Comparison of ENCODE assay signal across 8 mouse cellular contexts in the genomic region with DNA sequence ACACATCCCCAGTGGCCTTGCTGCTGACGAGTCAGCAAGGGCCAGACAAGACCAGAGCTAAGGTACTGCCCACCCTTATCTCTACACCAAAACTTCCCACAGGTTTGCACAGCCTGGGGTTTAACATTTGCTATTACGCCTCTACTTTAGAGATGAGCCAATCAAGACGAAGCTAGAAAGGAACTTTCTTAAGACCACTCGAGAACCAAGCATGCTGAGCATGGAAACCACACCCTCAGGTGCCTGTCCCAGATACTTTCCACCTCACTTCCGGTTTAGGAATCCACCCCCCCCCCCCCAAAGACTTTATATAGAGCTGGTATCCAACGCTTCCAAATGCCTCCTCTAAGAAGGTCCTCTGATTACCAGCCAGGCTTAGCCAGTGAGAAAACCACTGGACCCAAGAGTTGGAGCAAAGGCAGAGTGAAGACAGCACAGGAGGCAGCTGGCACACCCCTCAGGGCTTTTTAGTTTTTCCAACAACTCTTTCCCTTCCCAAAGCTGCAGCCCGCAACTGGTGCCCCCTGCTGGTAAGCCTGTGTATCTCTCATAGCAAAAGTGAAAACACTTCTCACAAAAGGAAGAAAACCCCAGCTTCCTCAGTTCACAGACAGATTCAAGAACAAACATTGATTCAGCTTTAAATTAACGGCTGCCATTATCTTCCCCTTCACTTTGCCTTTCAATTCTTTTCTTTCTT. TPM values are rescaled to one million over a fixed set of nuclear protein-coding genes. Genes with fewer than 3 reads are reported as not detected.
A peak's percentile ranks its signal among the peaks of the same experiment; 100 is the strongest.
DNase-seq lines count a peak whose midpoint lies in the region; ATAC-seq and TF ChIP-seq lines count a peak whose summit lies in the region.

No protein-coding gene starts in this region.

- H3K4me3 ChIP-seq in cortical plate, adult 2 months (ENCODE audit: insufficient read depth, low read length): no peak overlapping the region

- no peaks in the 10 kb centered on the region for H3K27me3 ChIP-seq in Patski

- peak; percentile 67 for TF ChIP-seq CTCF in Patski (IDR thresholded peaks at IDR 0.05)
- TF ChIP-seq CTCF in cortical plate, adult 2 months (IDR thresholded peaks at IDR 0.05; ENCODE audit: extremely low read depth, insufficient read depth, low read length): peak; percentile 58

- intact Hi-C loops in heart, postnatal 10 days (cut with DNase I): loop anchor here (1.0 kb wide), 1 partner anchor 105 kb away; no protein-coding TSS in a partner anchor

- peak; percentile 80 for ATAC-seq in Patski
- peak; percentile 17; the same call in 1 of the 2 replicates for ATAC-seq in neutrophil, adult 5-6 weeks (ENCODE audit: extremely low read depth, insufficient number of reproducible peaks, low FRiP score, poor library complexity, severe bottlenecking)

- H3K27ac ChIP-seq in cortical plate, adult 2 months (ENCODE audit: insufficient read depth, low read length): no peak overlapping the region

- TF ChIP-seq POLR2A in cortical plate, adult 2 months (IDR thresholded peaks at IDR 0.05; ENCODE audit: extremely low read depth, insufficient read depth, low read length): no peak

- DNase-seq in heart, postnatal 10 days: peak; percentile 74 to 88
- no peak for DNase-seq in heart, adult 11 months
- DNase-seq in 416B (ENCODE audit: low read depth) (peak; percentile 63), Patski (ENCODE audit: low read depth, low spot score) (no peak)
- peak; percentile 76 for DNase-seq in kidney, postnatal 10 days
- peak; percentile 70 for DNase-seq in urinary bladder, postnatal 25 days (ENCODE audit: low spot score)

- in situ Hi-C loops in Patski (cut with MboI; ENCODE audit: low pct_unique_long_range_greater_than_20kb): loop anchor here (10.0 kb wide), 1 partner anchor 113 kb away; no protein-coding TSS in a partner anchor

- POLR2A ChIA-PET in Patski (lab: Charles Lee): no interaction called here

- H3K4me1 ChIP-seq in cortical plate, adult 2 months (ENCODE audit: control insufficient read depth, insufficient read depth, low read length): peaks cover 2% of the 10 kb centered on the region; the same call in 1 of the 2 replicates

- CTCF ChIA-PET in Patski (lab: Charles Lee): interaction anchor here (0.7 to 1.3 kb wide), 3 partner anchors 9 to 105 kb away, joined by 3 to 4 read pairs (median 3); no protein-coding TSS in a partner anchor

RNA-seq across cellular contexts. Expression of gene Klhl3, which starts 4.1 kb away (rescaled TPM):
- 1 to 10 TPM; 4.3 to 4.8 TPM for total RNA-seq in heart, postnatal 10 days (2021)
- polyA plus RNA-seq in Patski (2021): 0.35 TPM
- polyA plus RNA-seq in cortical plate, adult 2 months (2012; rRNA removed): 24.8 and 28.1 TPM in 2 replicates
- 0.47 and 0.49 TPM in 2 replicates for total RNA-seq in neutrophil, adult 5-6 weeks (2017)

RNA-seq across cellular contexts. Expression of gene Hnrnpa0, which starts 10.9 kb away (rescaled TPM):
- total RNA-seq in heart, postnatal 10 days (2021): 100 to 1,000 TPM; 139 to 141 TPM
- polyA plus RNA-seq in Patski (2021): 159 TPM
- polyA plus RNA-seq in cortical plate, adult 2 months (2012; rRNA removed): 78.4 TPM in 2 replicates
- 50.7 and 55.9 TPM in 2 replicates for total RNA-seq in neutrophil, adult 5-6 weeks (2017)

RNA-seq across cellular contexts. Expression of gene Idnk, which starts 40.0 kb away (rescaled TPM):
- 10 to 100 TPM; 21.3 to 22.0 TPM for total RNA-seq in heart, postnatal 10 days (2021)
- 29.4 TPM for polyA plus RNA-seq in Patski (2021)
- polyA plus RNA-seq in cortical plate, adult 2 months (2012; rRNA removed): 24.1 and 24.2 TPM in 2 replicates
- total RNA-seq in neutrophil, adult 5-6 weeks (2017): 85.7 and 88.8 TPM in 2 replicates

Comparison
In these comparisons a context has a peak if more than half of its experiments do, and no peak if none do; other contexts are left out.
1. DNase-seq: peak in heart, postnatal 10 days (2 of 2), 416B (single experiment), kidney, postnatal 10 days (single experiment) and urinary bladder, postnatal 25 days (single experiment); none in heart, adult 11 months (single experiment) and Patski (single experiment).